Mouse (Mus musculus) stomach, embryonic 16.5 days (tissue): ENCODE measurements around the gene Mbtps1. TPM values are rescaled to one million over a fixed set of nuclear protein-coding genes. Genes with fewer than 3 reads are reported as not detected.

Experiments used
- ATAC-seq: fragments of 200-750 bp; cut with Nextera tagmentation; 2 replicates; pipeline ENCODE4 v1.8.0; 2017; ENCODE audit warnings: moderate number of reproducible peaks, moderate TSS enrichment; ENCODE audit not compliant: insufficient read depth, low FRiP score
- H3K27ac ChIP-seq: fragments of 300-500 bp; sonication (generic); 2 replicates; pipeline ENCODE4 v1.5.1; 2014; ENCODE audit warnings: low read length
- H3K27me3 ChIP-seq: fragments of 300-500 bp; sonication (generic); 2 replicates; pipeline ENCODE4 v1.6.1; 2014; ENCODE audit warnings: low read length, control low read depth, mixed read lengths; ENCODE audit not compliant: control insufficient read depth, insufficient read depth
- H3K36me3 ChIP-seq: fragments of 300-500 bp; sonication (generic); 2 replicates; pipeline ENCODE4 v1.6.1; 2014; ENCODE audit warnings: low read length; ENCODE audit not compliant: control insufficient read depth, insufficient read depth
- H3K4me1 ChIP-seq: fragments of 300-500 bp; sonication (generic); 2 replicates; pipeline ENCODE4 v1.6.1; 2014; ENCODE audit warnings: low read length, control low read depth, mixed read lengths; ENCODE audit not compliant: control insufficient read depth, insufficient read depth
- H3K4me2 ChIP-seq: fragments of 300-500 bp; sonication (generic); 2 replicates; pipeline ENCODE4 v1.6.1; 2014; ENCODE audit warnings: low read depth, low read length, mixed read lengths
- H3K4me3 ChIP-seq: fragments of 300-500 bp; sonication (generic); replicated peaks from 2 replicates; pipeline ENCODE4 v1.5.1; 2014; ENCODE audit warnings: mild to moderate bottlenecking, low read length
- H3K9ac ChIP-seq: fragments of 300-500 bp; sonication (generic); 2 replicates; pipeline ENCODE4 v1.6.1; 2014; ENCODE audit warnings: low read length
- H3K9me3 ChIP-seq: fragments of 300-500 bp; sonication (generic); replicated peaks from 2 replicates; pipeline ENCODE4 v1.6.1; 2016; ENCODE audit warnings: low read length, control low read depth; ENCODE audit not compliant: control insufficient read depth
- WGBS: fragments of 180-500 bp; shearing (Covaris S2); extraction: QIAGEN DNeasy Blood & Tissue Kit; methylation state at CpG from one replicate; pipeline ENCODE4 v1.1.7; 2014; 5-methylcytosine and 5-hydroxymethylcytosine counted together
- polyA plus RNA-seq: library from polyadenylated mRNA; unstranded; fragments of >200 nt; fragmentation: Nextera tagmentation; extraction: Ambion mirVana; gene quantifications from 2 replicates; pipeline ENCODE4 v1.2.1, GENCODE M21; 2015

Gene Mbtps1
- 108 and 115 TPM in 2 replicates for polyA plus RNA-seq

DNA sequence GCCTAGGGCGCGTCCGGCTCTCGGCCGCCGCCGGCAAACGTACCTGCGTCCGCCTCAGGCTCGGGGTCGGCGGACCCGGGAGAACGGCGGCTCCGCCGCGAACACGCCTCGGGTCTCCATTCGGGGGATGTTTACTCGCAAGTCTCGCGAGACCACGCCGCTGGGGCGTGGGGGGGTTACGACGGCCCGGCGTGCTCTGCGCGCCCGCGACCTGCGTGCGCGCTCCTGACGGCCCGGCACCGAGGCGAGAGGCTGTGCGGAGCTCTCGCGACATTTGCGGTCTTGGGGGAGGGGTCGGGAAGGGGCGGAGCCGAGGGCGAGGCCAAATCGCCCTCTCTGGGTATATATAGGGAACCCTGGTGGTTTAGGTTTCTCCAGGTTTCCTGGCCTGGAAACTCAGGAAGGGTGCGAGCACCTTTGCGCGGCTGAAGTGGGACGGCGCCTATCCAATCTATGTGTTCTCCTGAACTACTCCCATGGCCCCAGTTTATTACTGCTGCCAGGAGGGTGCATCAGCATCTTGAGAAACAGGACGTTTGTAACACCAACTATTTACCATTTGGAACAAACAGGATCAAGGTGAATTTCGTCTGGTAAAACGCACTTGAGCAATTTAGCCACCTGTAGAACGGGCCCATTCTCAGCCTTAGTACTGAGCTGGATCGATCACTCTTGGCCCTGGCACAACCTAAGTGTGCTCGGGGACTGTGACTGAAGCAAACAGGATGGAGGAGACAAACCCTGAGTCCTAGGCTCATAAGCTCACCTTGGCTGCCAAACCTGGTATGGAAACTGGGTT lies at the start of gene Mbtps1:
TSS of gene Mbtps1 (minus strand) at position 133 of the 799 bp plus-strand sequence.
- H3K27ac ChIP-seq: peak within 1 kb of the TSS; percentile 93
- peak; percentile 99 for ATAC-seq
- H3K4me2 ChIP-seq: peak within 1 kb of the TSS; percentile 65
- no peaks in the 10 kb centered on the region for H3K27me3 ChIP-seq
- H3K9ac ChIP-seq: peak within 1 kb of the TSS; percentile 94
- H3K9me3 ChIP-seq: no peaks in the 10 kb centered on the region
- peaks cover 20% of the 10 kb centered on the region for H3K4me1 ChIP-seq
- peaks cover 3% of the 10 kb centered on the region; the same call in 1 of the 2 replicates for H3K36me3 ChIP-seq
- 6% methylated on average over 55 of the region's 63 CpGs for WGBS
- peak within 1 kb of the TSS; percentile 80 for H3K4me3 ChIP-seq

GRCm38 (mm10) chr8:119606224-119606623 lies 47.7 kb upstream of the Mbtps1 start:
- Histone ChIP-seq H3K27me3 (no peaks in the 10 kb centered on the region), H3K36me3 (peaks cover 11% of the 10 kb centered on the region), H3K27ac (no peak overlapping the region), H3K4me2 (no peak overlapping the region), H3K4me1 (peaks cover 10% of the 10 kb centered on the region), H3K9me3 (0 out of 2 replicates have a peak, but pooled peaks cover 7% of the 10 kb centered on the region), H3K9ac (no peak overlapping the region), H3K4me3 (no peak overlapping the region)
- no peak for ATAC-seq
- 83% methylated on average over 2 of the region's 2 CpGs for WGBS

- peak within 1 kb of the TSS; percentile 82 for H3K4me3 ChIP-seq
- H3K36me3 ChIP-seq: peaks cover 17% of the 10 kb centered on the region
- ATAC-seq: peak; percentile 87
- peak within 1 kb of the TSS; percentile 86 for H3K4me2 ChIP-seq
- H3K27me3 ChIP-seq: no peaks in the 10 kb centered on the region
- H3K9me3 ChIP-seq: 0 out of 2 replicates have a peak, but pooled peaks cover 7% of the 10 kb centered on the region
- peak within 1 kb of the TSS; percentile 61 for H3K27ac ChIP-seq
- under 1% methylated on average over 23 of the region's 23 CpGs for WGBS
- peaks cover 10% of the 10 kb centered on the region for H3K4me1 ChIP-seq
- H3K9ac ChIP-seq: peak within 1 kb of the TSS; percentile 92
Measured at GRCm38 (mm10) chr8:119604996-119605395, 46.5 kb upstream of the Mbtps1 start, which contains the start of gene Taf1c. Gene Taf1c, minus strand, starts transcription at chr8:119605222.

- ATAC-seq: no peak
- WGBS: 27% methylated on average over 12 of the region's 12 CpGs
- Histone ChIP-seq H3K36me3 (peaks cover 17% of the 10 kb centered on the region), H3K9ac (peak overlapping the region; percentile 92), H3K4me1 (peaks cover 10% of the 10 kb centered on the region), H3K4me3 (peak overlapping the region; percentile 82), H3K27me3 (no peaks in the 10 kb centered on the region), H3K9me3 (0 out of 2 replicates have a peak, but pooled peaks cover 4% of the 10 kb centered on the region), H3K4me2 (peak overlapping the region; percentile 86), H3K27ac (peak overlapping the region; percentile 61; the same call in 1 of the 2 replicates)
Measured at GRCm38 (mm10) chr8:119604398-119604803, 45.9 kb upstream of the Mbtps1 start.

- no peak for ATAC-seq
- 90% methylated on average over 4 of the region's 4 CpGs for WGBS
- peak overlapping the region; percentile 86 for H3K4me2 ChIP-seq
- no peak overlapping the region for H3K27ac ChIP-seq
- peaks cover 10% of the 10 kb centered on the region for H3K4me1 ChIP-seq
- peak overlapping the region; percentile 92 for H3K9ac ChIP-seq
- no peak overlapping the region for H3K4me3 ChIP-seq
- H3K27me3 ChIP-seq: no peaks in the 10 kb centered on the region
- H3K9me3 ChIP-seq: no peaks in the 10 kb centered on the region
- peaks cover 21% of the 10 kb centered on the region for H3K36me3 ChIP-seq
Measured at GRCm38 (mm10) chr8:119603771-119604170, 45.2 kb upstream of the Mbtps1 start.

DNA sequence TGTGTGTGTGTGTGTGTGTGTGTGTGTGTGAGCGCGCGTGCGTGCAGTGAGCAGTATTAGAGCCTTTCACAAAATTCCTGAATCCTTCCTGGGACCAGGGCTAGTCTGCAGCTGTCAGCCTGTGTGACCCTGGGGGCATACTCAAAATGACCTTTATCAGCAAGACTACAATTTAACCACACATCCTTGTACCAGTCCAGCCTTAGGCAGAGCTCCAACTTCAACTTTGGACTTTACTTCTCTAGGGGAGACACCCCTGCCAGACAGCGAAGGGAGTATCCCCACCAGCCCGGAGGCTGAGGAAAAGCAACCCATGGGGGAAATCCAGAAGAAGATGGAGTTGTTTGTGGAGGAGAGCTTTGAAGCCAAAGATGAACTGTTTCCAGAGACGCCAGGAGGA lies 32.9 kb upstream of the Mbtps1 start:
- Histone ChIP-seq H3K9ac (no peak overlapping the region), H3K4me1 (no peaks in the 10 kb centered on the region), H3K4me2 (no peak overlapping the region), H3K27ac (no peak overlapping the region), H3K27me3 (no peaks in the 10 kb centered on the region), H3K36me3 (no peaks in the 10 kb centered on the region), H3K4me3 (no peak overlapping the region), H3K9me3 (no peaks in the 10 kb centered on the region)
- ATAC-seq: no peak
- 87% methylated on average over 7 of the region's 7 CpGs for WGBS

DNA sequence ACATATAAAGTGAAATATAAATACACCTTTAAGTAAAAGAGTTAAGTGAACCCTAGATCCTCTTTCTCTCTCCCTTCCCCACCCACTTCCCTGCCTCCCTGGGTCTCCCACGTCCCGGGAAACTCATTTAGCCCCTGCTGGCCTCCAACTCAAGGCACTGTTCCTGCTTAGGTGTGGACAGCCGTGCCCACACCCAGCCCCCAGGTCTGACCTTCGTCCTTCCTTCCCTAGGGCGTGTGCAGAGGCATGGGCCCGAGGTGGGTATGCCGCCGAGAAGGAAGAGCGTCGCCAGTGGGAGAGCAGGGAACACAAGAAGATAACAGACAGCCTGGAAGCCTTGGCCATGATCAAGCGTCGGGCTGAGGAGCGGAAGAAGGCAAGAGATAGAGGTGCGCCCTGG lies 31.8 kb upstream of the Mbtps1 start:
- H3K4me1 ChIP-seq: peaks cover 3% of the 10 kb centered on the region; the same call in 1 of the 2 replicates
- no peak overlapping the region for H3K4me2 ChIP-seq
- H3K9me3 ChIP-seq: no peaks in the 10 kb centered on the region
- no peaks in the 10 kb centered on the region for H3K36me3 ChIP-seq
- H3K27me3 ChIP-seq: no peaks in the 10 kb centered on the region
- no peak overlapping the region for H3K9ac ChIP-seq
- 67% methylated on average over 14 of the region's 14 CpGs for WGBS
- no peak overlapping the region for H3K27ac ChIP-seq
- ATAC-seq: peak; percentile 38; the same call in 1 of the 2 replicates
- no peak overlapping the region for H3K4me3 ChIP-seq

GRCm38 (mm10) chr8:119588844-119589243 lies 30.3 kb upstream of the Mbtps1 start:
- Histone ChIP-seq H3K27ac (no peak overlapping the region), H3K4me3 (no peak overlapping the region), H3K4me1 (peaks cover 3% of the 10 kb centered on the region; the same call in 1 of the 2 replicates), H3K9ac (no peak overlapping the region), H3K36me3 (no peaks in the 10 kb centered on the region), H3K27me3 (no peaks in the 10 kb centered on the region), H3K9me3 (no peaks in the 10 kb centered on the region), H3K4me2 (no peak overlapping the region)
- no peak for ATAC-seq
- 26% methylated on average over 10 of the region's 10 CpGs for WGBS

- WGBS: 66% methylated on average over 4 of the region's 4 CpGs
- Histone ChIP-seq H3K4me1 (peaks cover 3% of the 10 kb centered on the region; the same call in 1 of the 2 replicates), H3K9ac (no peak overlapping the region), H3K27ac (no peak overlapping the region), H3K27me3 (no peaks in the 10 kb centered on the region), H3K4me3 (no peak overlapping the region), H3K36me3 (no peaks in the 10 kb centered on the region), H3K4me2 (no peak overlapping the region), H3K9me3 (no peaks in the 10 kb centered on the region)
- ATAC-seq: no peak
Measured at GRCm38 (mm10) chr8:119588321-119588720, 29.8 kb upstream of the Mbtps1 start.
